Mouse (Mus musculus) lung, postnatal 0 days (tissue): ENCODE data around the gene Vipr1. TPM values are rescaled to one million over a fixed set of nuclear protein-coding genes. Genes with fewer than 3 reads are reported as not detected.

Experiments
- ATAC-seq: fragments of 200-750 bp; cut with Nextera tagmentation; 2 replicates; pipeline ENCODE4 v1.8.0; 2017; ENCODE audit warnings: moderate library complexity
- DNase-seq: peaks from one replicate; pipeline ENCODE4 v3.0.0-alpha.2; 2016; ENCODE audit warnings: low spot score
- H3K27ac ChIP-seq: fragments of 300-500 bp; sonication (generic); 2 replicates; pipeline ENCODE4 v1.5.1; 2014; ENCODE audit warnings: antibody characterized with exemption, mild to moderate bottlenecking, low read length, mixed read lengths
- H3K27me3 ChIP-seq: fragments of 300-500 bp; sonication (generic); replicated peaks from 2 replicates; pipeline ENCODE4 v1.6.1; 2014; ENCODE audit warnings: low read length, mixed read lengths; ENCODE audit not compliant: insufficient read depth
- H3K36me3 ChIP-seq: fragments of 300-500 bp; sonication (generic); 2 replicates; pipeline ENCODE4 v1.6.1; 2014; ENCODE audit warnings: low read length, mixed read lengths; ENCODE audit not compliant: insufficient read depth
- H3K4me1 ChIP-seq: fragments of 300-500 bp; sonication (generic); 2 replicates; pipeline ENCODE4 v1.6.1; 2014; ENCODE audit warnings: antibody characterized with exemption, low read depth, low read length, mixed read lengths; ENCODE audit not compliant: insufficient read depth
- H3K4me2 ChIP-seq: fragments of 300-500 bp; sonication (generic); replicated peaks from 2 replicates; pipeline ENCODE4 v1.6.1; 2014; ENCODE audit warnings: low read depth, mild to moderate bottlenecking, low read length, moderate library complexity, mixed read lengths
- H3K4me3 ChIP-seq: fragments of 300-500 bp; sonication (generic); 2 replicates; pipeline ENCODE4 v1.5.1; 2014; ENCODE audit warnings: low read depth, low read length
- H3K9ac ChIP-seq: fragments of 300-500 bp; sonication (generic); replicated peaks from 2 replicates; pipeline ENCODE4 v1.6.1; 2014; ENCODE audit warnings: low read depth, mild to moderate bottlenecking
- H3K9me3 ChIP-seq: fragments of 300-500 bp; sonication (generic); 2 replicates; pipeline ENCODE4 v1.6.1; 2016; ENCODE audit warnings: low read length, mixed read lengths
- CTCF ChIP-seq: IDR thresholded peaks from 2 replicates; pipeline ENCODE4 v1.5.1; 2016; ENCODE audit warnings: antibody characterized with exemption, mild to moderate bottlenecking
- EP300 ChIP-seq: IDR thresholded peaks from 2 replicates; pipeline ENCODE4 v1.6.1; 2016; ENCODE audit warnings: antibody characterized with exemption, mild to moderate bottlenecking, control low read depth
- WGBS: fragments of 180-500 bp; shearing (Covaris S2); extraction: QIAGEN DNeasy Blood & Tissue Kit; methylation state at CpG from one replicate; pipeline ENCODE4 v1.1.7; 2014; 5-methylcytosine and 5-hydroxymethylcytosine counted together
- polyA plus RNA-seq: library from polyadenylated mRNA; unstranded; fragments of >200 nt; fragmentation: Nextera tagmentation; extraction: Ambion mirVana; gene quantifications from 2 replicates; pipeline ENCODE4 v1.2.1, GENCODE M21; 2015

Vipr1 gene
- polyA plus RNA-seq, 1 experiment from 2014 or later, result 0.20 TPM

DNA sequence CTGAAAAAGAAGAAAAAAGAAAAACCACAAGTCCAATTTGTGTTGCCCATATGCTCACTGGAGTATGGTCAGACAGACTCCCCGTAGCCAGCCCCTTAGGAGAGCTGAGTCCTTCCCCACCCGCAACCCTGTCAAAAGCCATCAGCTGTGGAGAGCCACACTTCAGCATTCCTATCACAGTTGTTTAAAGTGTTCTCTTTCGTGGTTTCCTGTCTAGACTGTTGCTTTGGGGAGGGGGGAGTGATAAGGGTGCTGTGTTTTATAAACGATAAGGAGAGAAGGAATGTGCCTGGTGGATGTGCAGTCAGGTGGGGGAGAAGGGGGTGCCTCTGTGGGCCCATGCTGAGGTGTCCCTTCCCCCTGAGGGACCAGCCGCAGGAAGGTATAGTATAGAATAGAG is 29.3 kb upstream of the Vipr1 start:
- ATAC-seq (peak; percentile 73), DNase-seq (peak; percentile 40)
- Histone ChIP-seq H3K4me1 (no peaks in the 10 kb centered on the region), H3K4me2 (no peak overlapping the region), H3K27me3 (no peaks in the 10 kb centered on the region), H3K9ac (no peak overlapping the region), H3K9me3 (no peaks in the 10 kb centered on the region), H3K4me3 (no peak overlapping the region), H3K27ac (no peak overlapping the region), H3K36me3 (no peaks in the 10 kb centered on the region)
- TF ChIP-seq CTCF (no peak), EP300 (no peak)
- 10% methylated on average over 5 of the region's 5 CpGs for WGBS

GRCm38 (mm10) chr9:121614241-121614757 is 28.2 kb upstream of the Vipr1 start:
- DNase-seq (no peak), ATAC-seq (no peak)
- no peaks in the 10 kb centered on the region for H3K4me1 ChIP-seq
- H3K4me2 ChIP-seq, result no peak overlapping the region
- no peak overlapping the region for H3K4me3 ChIP-seq
- TF ChIP-seq CTCF (no peak), EP300 (no peak)
- no peaks in the 10 kb centered on the region for H3K27me3 ChIP-seq
- H3K9ac ChIP-seq, result no peak overlapping the region
- no peak overlapping the region for H3K27ac ChIP-seq
- no peaks in the 10 kb centered on the region for H3K36me3 ChIP-seq
- no peaks in the 10 kb centered on the region for H3K9me3 ChIP-seq

- TF ChIP-seq CTCF (peak; percentile 52), EP300 (no peak)
- Histone ChIP-seq H3K4me3 (no peak overlapping the region), H3K9me3 (no peaks in the 10 kb centered on the region), H3K9ac (no peak overlapping the region), H3K27me3 (no peaks in the 10 kb centered on the region), H3K27ac (no peak overlapping the region), H3K4me2 (no peak overlapping the region), H3K36me3 (no peaks in the 10 kb centered on the region), H3K4me1 (no peaks in the 10 kb centered on the region)
- DNase-seq (no peak), ATAC-seq (no peak)
- 57% methylated on average over 2 of the region's 3 CpGs for WGBS
Observed at GRCm38 (mm10) chr9:121616471-121616870, 26.0 kb upstream of the Vipr1 start.

DNA sequence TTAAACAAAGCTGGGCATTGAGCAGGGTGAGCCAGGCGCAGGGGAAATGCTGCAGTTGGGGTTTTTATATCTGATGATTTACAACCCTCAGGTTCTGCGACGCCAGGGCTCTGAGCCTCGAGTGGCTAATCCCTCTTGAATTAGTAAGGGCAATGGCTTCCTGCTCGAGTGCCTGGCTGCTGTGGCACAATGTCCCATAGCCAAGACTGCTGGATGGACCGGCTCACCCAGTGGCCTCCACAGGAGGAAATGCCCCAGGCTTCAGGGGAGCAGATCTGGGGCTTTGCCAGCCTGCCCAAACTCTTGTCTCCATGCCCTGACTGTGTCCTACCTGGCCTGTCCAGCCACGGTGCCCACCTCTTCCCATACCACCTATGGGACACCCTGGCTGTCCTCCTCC is 23.1 kb upstream of the Vipr1 start:
- Histone ChIP-seq H3K27me3 (no peaks in the 10 kb centered on the region), H3K9ac (no peak overlapping the region), H3K36me3 (no peaks in the 10 kb centered on the region), H3K27ac (no peak overlapping the region), H3K4me1 (no peaks in the 10 kb centered on the region), H3K4me2 (no peak overlapping the region), H3K9me3 (no peaks in the 10 kb centered on the region), H3K4me3 (no peak overlapping the region)
- WGBS, result 38% methylated on average over 7 of the region's 7 CpGs
- no peak for DNase-seq
- no peak for TF ChIP-seq EP300
- no peak for TF ChIP-seq CTCF
- peak; percentile 14; the same call in 1 of the 2 replicates for ATAC-seq

GRCm38 (mm10) chr9:121623235-121623634 is 19.3 kb upstream of the Vipr1 start:
- Histone ChIP-seq H3K9me3 (no peaks in the 10 kb centered on the region), H3K9ac (no peak overlapping the region), H3K4me1 (no peaks in the 10 kb centered on the region), H3K36me3 (no peaks in the 10 kb centered on the region), H3K4me2 (no peak overlapping the region), H3K4me3 (no peak overlapping the region), H3K27me3 (no peaks in the 10 kb centered on the region), H3K27ac (no peak overlapping the region)
- WGBS, result 88% methylated on average over 4 of the region's 4 CpGs
- no peak for ATAC-seq
- DNase-seq, result no peak
- TF ChIP-seq EP300, result no peak

DNA sequence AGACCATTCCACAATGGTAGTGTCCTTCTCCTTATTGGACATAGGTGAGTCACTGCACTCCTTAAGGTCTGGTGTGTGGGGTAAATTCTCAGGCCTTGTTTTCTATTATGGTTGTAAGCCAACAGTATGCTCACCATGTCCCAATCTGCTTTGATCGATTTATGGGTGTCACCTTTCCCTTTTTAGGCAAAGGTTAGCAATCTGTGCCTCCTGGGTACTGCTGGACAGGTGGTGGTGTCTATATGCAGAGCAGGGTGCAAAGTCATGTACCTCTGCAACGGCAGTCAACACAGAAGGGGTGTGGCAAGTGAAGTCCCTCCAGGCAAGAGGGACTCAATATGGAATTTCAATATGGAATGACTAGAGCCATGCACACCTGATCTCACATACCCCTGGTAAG is 17.6 kb upstream of the Vipr1 start:
- H3K9ac ChIP-seq, result no peak overlapping the region
- 75% methylated on average over 2 of the region's 2 CpGs for WGBS

GRCm38 (mm10) chr9:121630627-121631026 is 11.9 kb upstream of the Vipr1 start:
- Histone ChIP-seq H3K36me3 (no peaks in the 10 kb centered on the region), H3K9me3 (no peaks in the 10 kb centered on the region), H3K4me1 (no peaks in the 10 kb centered on the region), H3K27me3 (no peaks in the 10 kb centered on the region), H3K4me2 (no peak overlapping the region), H3K27ac (no peak overlapping the region), H3K9ac (no peak overlapping the region), H3K4me3 (no peak overlapping the region)
- no peak for TF ChIP-seq CTCF
- TF ChIP-seq EP300, result no peak
- DNase-seq (no peak), ATAC-seq (no peak)
- 71% methylated on average over 1 of the region's 1 CpGs for WGBS

More for the DNA sequence above, 17.6 kb upstream of the Vipr1 start:
- H3K4me3 ChIP-seq, result no peak overlapping the region
- no peak overlapping the region for H3K4me2 ChIP-seq
- no peak overlapping the region for H3K27ac ChIP-seq
- TF ChIP-seq CTCF (no peak), EP300 (no peak)
- H3K9me3 ChIP-seq, result no peaks in the 10 kb centered on the region
- DNase-seq (no peak), ATAC-seq (no peak)
- no peaks in the 10 kb centered on the region for H3K27me3 ChIP-seq
- no peaks in the 10 kb centered on the region for H3K4me1 ChIP-seq
- H3K36me3 ChIP-seq, result no peaks in the 10 kb centered on the region
